Comparison of ENCODE assay signal across 10 mouse cellular contexts in the genomic region with DNA sequence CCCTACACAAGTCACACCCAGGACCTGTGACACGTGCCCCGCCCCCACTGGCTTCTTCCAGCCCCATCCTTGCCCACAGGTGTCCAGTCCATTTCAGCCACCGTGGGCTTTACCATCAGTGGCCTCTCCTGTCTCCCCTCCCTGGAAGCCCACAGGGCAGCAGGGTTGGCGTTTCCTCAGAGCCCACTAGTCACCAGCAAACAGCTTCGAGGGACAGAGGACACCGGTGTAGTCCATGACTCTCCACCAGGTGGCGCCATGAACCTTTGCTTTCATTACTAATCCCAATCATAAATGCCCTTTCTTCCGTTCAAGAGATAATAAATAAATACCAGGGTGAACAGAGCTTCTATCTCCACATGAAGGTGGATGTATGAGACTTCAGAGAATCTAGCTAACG. TPM values are rescaled to one million over a fixed set of nuclear protein-coding genes. Genes with fewer than 3 reads are reported as not detected.
DNase-seq lines count a peak whose midpoint lies in the region; ATAC-seq and TF ChIP-seq lines count a peak whose summit lies in the region.
"Had no signal": no experiment of that assay in that cellular context is flagged by ENCODE, and none has a peak within 500 bp of the region (broad histone marks: within the 10 kb centered on the region; RNA-seq: fewer than 3 reads in every experiment).

No protein-coding gene starts in this region.

- H3K27ac ChIP-seq in heart, embryonic 12.5 days (ENCODE audit: poor library complexity, severe bottlenecking), result no peak overlapping the region
- H3K27ac ChIP-seq in bone marrow, adult 2 months (ENCODE audit: control insufficient read depth, insufficient read depth, low read depth, low read length, poor library complexity), result no peak overlapping the region
- no peak overlapping the region for H3K27ac ChIP-seq in embryonic facial prominence, embryonic 11.5 days (replicated peaks; ENCODE audit: low read depth, low read length)
- H3K27ac ChIP-seq in hindbrain, embryonic 14.5 days, result no peak overlapping the region
- no peak overlapping the region for H3K27ac ChIP-seq in testis, adult 2 months (ENCODE audit: control insufficient read depth, insufficient read depth, low read depth, low read length)
- H3K27ac ChIP-seq: limb, embryonic 15.5 days had no signal

- H3K4me3 ChIP-seq in heart, embryonic 12.5 days, result no peak overlapping the region
- no peak overlapping the region for H3K4me3 ChIP-seq in bone marrow, adult 2 months (replicated peaks; ENCODE audit: control insufficient read depth, low read depth, low read length)
- no peak overlapping the region for H3K4me3 ChIP-seq in embryonic facial prominence, embryonic 11.5 days (ENCODE audit: low read depth, low read length)
- no peak overlapping the region for H3K4me3 ChIP-seq in hindbrain, embryonic 14.5 days (replicated peaks; ENCODE audit: low read length)
- no peak overlapping the region for H3K4me3 ChIP-seq in testis, adult 2 months (ENCODE audit: control insufficient read depth, low read depth, low read length)
- H3K4me3 ChIP-seq: limb, embryonic 15.5 days had no signal

- WGBS in heart, embryonic 12.5 days, result 28% methylated on average over 9 of the region's 9 CpGs
- 22% methylated on average over 9 of the region's 9 CpGs for WGBS in bone marrow, adult 2 months
- WGBS in embryonic facial prominence, embryonic 11.5 days, result 24% methylated on average over 9 of the region's 9 CpGs
- 20% methylated on average over 9 of the region's 9 CpGs for WGBS in hindbrain, embryonic 14.5 days

- no peaks in the 10 kb centered on the region for H3K9me3 ChIP-seq in heart, embryonic 12.5 days (replicated peaks)
- no peaks in the 10 kb centered on the region for H3K9me3 ChIP-seq in embryonic facial prominence, embryonic 11.5 days (replicated peaks; ENCODE audit: control insufficient read depth, low read length)
- no peaks in the 10 kb centered on the region for H3K9me3 ChIP-seq in hindbrain, embryonic 14.5 days (ENCODE audit: control insufficient read depth, low read length)
- H3K9me3 ChIP-seq: limb, embryonic 15.5 days had no signal

- ATAC-seq in heart, embryonic 12.5 days (ENCODE audit: insufficient number of reproducible peaks, low FRiP score), result no peak
- no peak for ATAC-seq in embryonic facial prominence, embryonic 11.5 days (replicated peaks; ENCODE audit: insufficient number of reproducible peaks, low FRiP score, low TSS enrichment, low read depth)
- 0 out of 2 replicates have a peak, but pooled peaks have one; percentile 15 for ATAC-seq in hindbrain, embryonic 14.5 days (ENCODE audit: low FRiP score)
- peak; percentile 27; the same call in 1 of the 2 replicates for ATAC-seq in monocyte, adult 5-6 weeks (replicated peaks; ENCODE audit: insufficient number of reproducible peaks, low FRiP score, low TSS enrichment, poor library complexity, severe bottlenecking)
- ATAC-seq: Patski had no signal

- TF ChIP-seq CTCF in bone marrow, adult 2 months (IDR thresholded peaks at IDR 0.05; ENCODE audit: control insufficient read depth, insufficient read depth, low read length), result peak; percentile 73
- TF ChIP-seq CTCF in testis, adult 2 months (IDR thresholded peaks at IDR 0.05; ENCODE audit: control insufficient read depth, insufficient read depth, insufficient replicate concordance, low read depth, low read length), result peak; percentile 78

- H3K36me3 ChIP-seq in heart, embryonic 12.5 days, result peaks cover 72% of the 10 kb centered on the region
- H3K36me3 ChIP-seq in embryonic facial prominence, embryonic 11.5 days (replicated peaks; ENCODE audit: control insufficient read depth, insufficient read depth, low read depth, low read length), result no peaks in the 10 kb centered on the region
- no peaks in the 10 kb centered on the region for H3K36me3 ChIP-seq in hindbrain, embryonic 14.5 days (replicated peaks; ENCODE audit: control insufficient read depth, insufficient read depth)
- H3K36me3 ChIP-seq in testis, adult 2 months (ENCODE audit: control insufficient read depth, insufficient read depth, low read length), result no peaks in the 10 kb centered on the region
- H3K36me3 ChIP-seq: limb, embryonic 15.5 days had no signal

- no peak overlapping the region for H3K9ac ChIP-seq in heart, embryonic 12.5 days
- no peak overlapping the region for H3K9ac ChIP-seq in embryonic facial prominence, embryonic 11.5 days (replicated peaks; ENCODE audit: low read length)
- H3K9ac ChIP-seq in hindbrain, embryonic 14.5 days, result no peak overlapping the region
- H3K9ac ChIP-seq: limb, embryonic 15.5 days had no signal

- no peaks in the 10 kb centered on the region for H3K4me1 ChIP-seq in heart, embryonic 12.5 days (replicated peaks)
- no peaks in the 10 kb centered on the region for H3K4me1 ChIP-seq in bone marrow, adult 2 months (ENCODE audit: control insufficient read depth, insufficient read depth, low read length)
- H3K4me1 ChIP-seq in embryonic facial prominence, embryonic 11.5 days (ENCODE audit: control insufficient read depth, insufficient read depth, low read length), result no peaks in the 10 kb centered on the region
- H3K4me1 ChIP-seq in hindbrain, embryonic 14.5 days (replicated peaks; ENCODE audit: control insufficient read depth, insufficient read depth, low read length), result no peaks in the 10 kb centered on the region
- no peaks in the 10 kb centered on the region for H3K4me1 ChIP-seq in testis, adult 2 months (ENCODE audit: control insufficient read depth, insufficient read depth, low read length)
- H3K4me1 ChIP-seq: limb, embryonic 15.5 days had no signal

- H3K4me2 ChIP-seq in heart, embryonic 12.5 days, result no peak overlapping the region
- H3K4me2 ChIP-seq in embryonic facial prominence, embryonic 11.5 days (ENCODE audit: low read depth, low read length), result no peak overlapping the region
- no peak overlapping the region for H3K4me2 ChIP-seq in hindbrain, embryonic 14.5 days (replicated peaks)
- H3K4me2 ChIP-seq: limb, embryonic 15.5 days had no signal

- intact Hi-C loops in left cerebral cortex, postnatal 25 days (cut with DNase I), result loop anchor here (1.0 to 10.0 kb wide), 2 partner anchors 184 to 304 kb away; no protein-coding TSS in a partner anchor

- no peaks in the 10 kb centered on the region for H3K27me3 ChIP-seq in heart, embryonic 12.5 days (replicated peaks)
- H3K27me3 ChIP-seq in embryonic facial prominence, embryonic 11.5 days (ENCODE audit: control insufficient read depth, insufficient read depth, low read length), result no peaks in the 10 kb centered on the region
- peaks cover 14% of the 10 kb centered on the region; the same call in 1 of the 2 replicates for H3K27me3 ChIP-seq in hindbrain, embryonic 14.5 days (ENCODE audit: control insufficient read depth, insufficient read depth, low read length)
- no peaks in the 10 kb centered on the region for H3K27me3 ChIP-seq in testis, adult 2 months (ENCODE audit: control insufficient read depth, insufficient read depth, low read length)

- peak; percentile 61 for DNase-seq in heart, adult 8-10 months (ENCODE audit: low spot score)
- peak; percentile 81 for DNase-seq in embryonic facial prominence, embryonic 11.5 days (ENCODE audit: low spot score)
- peak; percentile 90 for DNase-seq in hindbrain, embryonic 14.5 days (ENCODE audit: low spot score)
- DNase-seq in left cerebral cortex, postnatal 25 days (ENCODE audit: low spot score in 2 of 2), result peak; percentile 70 to 75

- no peak for TF ChIP-seq POLR2A in bone marrow, adult 2 months (IDR thresholded peaks at IDR 0.05; ENCODE audit: borderline replicate concordance, control insufficient read depth, low read depth, low read length)
- no peak for TF ChIP-seq POLR2A in testis, adult 2 months (IDR thresholded peaks at IDR 0.05; ENCODE audit: control insufficient read depth, low read depth, low read length)

RNA-seq across cellular contexts. Expression of a gene that starts 25.4 kb away (rescaled TPM):
- 100 to 1,000 TPM; 211 to 246 (median 225) TPM for total RNA-seq in heart, adult 8-10 months (2022)
- polyA plus RNA-seq in heart, embryonic 12.5 days (2016; fragmentation: Nextera tagmentation; extraction: Ambion mirVana), result 34.7 and 39.8 TPM in 2 replicates
- polyA plus RNA-seq in bone marrow, adult 2 months (2011; ENCODE audit: insufficient read depth, insufficient read length, low replicate concordance, missing spikeins), result 0.27 and 0.90 TPM in 2 replicates
- 0.14 and 0.52 TPM in 2 replicates for polyA plus RNA-seq in embryonic facial prominence, embryonic 11.5 days (2014; fragmentation: Nextera tagmentation; extraction: Ambion mirVana)
- polyA plus RNA-seq in hindbrain, embryonic 14.5 days (2014; fragmentation: Nextera tagmentation; extraction: Ambion mirVana), result 1.1 and 1.4 TPM in 2 replicates
- 1 to 10 TPM; 1.2 to 1.9 TPM for total RNA-seq in left cerebral cortex, postnatal 25 days (2021)
- 0.19 TPM in 1 of 3 replicates, not detected in the others for total RNA-seq in monocyte, adult 5-6 weeks (2017)
- polyA plus RNA-seq in testis, adult 2 months (2012; rRNA removed), result 36.8 and 39.4 TPM in 2 replicates
- polyA plus RNA-seq: Patski had no signal

Comparison
In these comparisons a context has a peak if more than half of its experiments do, and no peak if none do; other contexts are left out.
1. ATAC-seq: peak in hindbrain, embryonic 14.5 days (single experiment) and monocyte, adult 5-6 weeks (single experiment); none in heart, embryonic 12.5 days (single experiment) and embryonic facial prominence, embryonic 11.5 days (single experiment).
2. RNA of a gene that starts 25.4 kb away (polyA plus RNA-seq): 36.8 to 39.4 TPM in testis, adult 2 months and 34.7 to 39.8 TPM in heart, embryonic 12.5 days; 1.1 to 1.4 TPM in hindbrain, embryonic 14.5 days, 0.27 to 0.90 TPM in bone marrow, adult 2 months and 0.14 to 0.52 TPM in embryonic facial prominence, embryonic 11.5 days; every median in the first group is over 10 times any median in the second.
3. Peak in every context shown above with its lines, with median percentiles within 50 percentile points of each other: DNase-seq.